Mouse (Mus musculus) erythroblast, embryonic 14.5 days (primary cell): ENCODE data around the gene Mdm1. TPM values are rescaled to one million over a fixed set of nuclear protein-coding genes. Genes with fewer than 3 reads are reported as not detected.
"Not testable (repeated sequence)": the region's sequence is repeated elsewhere in the genome, so short reads cannot be mapped to it uniquely, and the experiment has no call there.

Source experiments
- H3K27me3 ChIP-seq: 2 replicates; pipeline ENCODE4 v1.6.1; 2012; ENCODE audit warnings: inconsistent platforms; ENCODE audit not compliant: control insufficient read depth
- H3K36me3 ChIP-seq: 2 replicates; pipeline ENCODE4 v1.6.1; 2012; ENCODE audit warnings: mild to moderate bottlenecking, inconsistent platforms; ENCODE audit not compliant: control insufficient read depth
- H3K4me1 ChIP-seq: 2 replicates; pipeline ENCODE4 v1.6.1; 2012; ENCODE audit warnings: inconsistent platforms; ENCODE audit not compliant: control insufficient read depth
- H3K4me3 ChIP-seq: replicated peaks from 2 replicates; pipeline ENCODE3; 2012; ENCODE audit warnings: moderate library complexity, mild to moderate bottlenecking, inconsistent platforms
- H3K9me3 ChIP-seq: 2 replicates; pipeline ENCODE4 v1.6.1; 2012; ENCODE audit warnings: low read length, inconsistent platforms, mixed read lengths; ENCODE audit not compliant: control insufficient read depth
- GATA1 ChIP-seq: IDR thresholded peaks from 2 replicates; pipeline ENCODE4 v1.6.1; 2012; ENCODE audit warnings: low read length, inconsistent platforms, mixed read lengths
- TAL1 ChIP-seq: IDR thresholded peaks from 3 replicates; pipeline ENCODE4 v1.6.1; 2012; ENCODE audit warnings: low read length, inconsistent platforms, mixed read lengths
- polyA plus RNA-seq: library from polyadenylated mRNA; stranded (reverse); fragments of >175 nt; gene quantifications from 2 replicates; pipeline ENCODE4 v1.2.3, GENCODE M21; 2012

Gene Mdm1
- polyA plus RNA-seq, 1 experiment: 2.1 TPM

- H3K27me3 ChIP-seq: no peaks in the 10 kb centered on the region
- no peak overlapping the region for H3K4me3 ChIP-seq
- no peaks in the 10 kb centered on the region for H3K36me3 ChIP-seq
- H3K4me1 ChIP-seq: no peaks in the 10 kb centered on the region
- TF ChIP-seq GATA1 (no peak), TAL1 (no peak)
- H3K9me3 ChIP-seq: no peaks in the 10 kb centered on the region
Observed at GRCm38 (mm10) chr10:118172876-118173275, 31.3 kb downstream of the Mdm1 start.

DNA sequence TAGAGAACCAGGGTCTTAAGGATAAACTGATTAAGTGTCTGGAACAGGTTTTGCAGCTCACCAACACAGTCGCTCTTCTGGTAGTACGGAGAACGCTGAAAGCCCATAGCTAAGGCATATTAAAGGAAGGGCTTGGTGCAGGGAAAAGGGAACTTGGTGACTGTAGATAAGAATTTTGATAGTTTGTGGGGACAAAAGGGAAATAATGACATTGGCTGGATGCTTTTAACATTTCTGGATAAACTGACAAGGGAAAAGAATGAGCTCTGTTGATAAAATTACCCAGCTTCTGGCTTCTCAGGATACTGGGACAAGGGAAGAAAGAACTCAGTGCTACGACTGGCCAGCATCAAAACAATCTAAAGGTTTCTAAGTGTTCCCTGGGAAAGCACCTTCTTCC lies 33.9 kb downstream of the Mdm1 start:
- H3K9me3 ChIP-seq: not testable (repeated sequence)

GRCm38 (mm10) chr10:118178735-118179151 lies 37.1 kb downstream of the Mdm1 start:
- H3K4me3 ChIP-seq: no peak overlapping the region
- no peaks in the 10 kb centered on the region for H3K36me3 ChIP-seq
- H3K9me3 ChIP-seq: no peaks in the 10 kb centered on the region; the same call in 1 of the 2 replicates
- no peaks in the 10 kb centered on the region for H3K4me1 ChIP-seq
- TF ChIP-seq TAL1 (no peak), GATA1 (no peak)
- no peaks in the 10 kb centered on the region for H3K27me3 ChIP-seq

More for the DNA sequence above, 33.9 kb downstream of the Mdm1 start:
- H3K4me3 ChIP-seq, H3K4me1 ChIP-seq, H3K36me3 ChIP-seq, H3K27me3 ChIP-seq: not testable (repeated sequence)

GRCm38 (mm10) chr10:118179265-118179664 lies 37.7 kb downstream of the Mdm1 start:
- TF ChIP-seq GATA1 (no peak), TAL1 (no peak)
- Histone ChIP-seq H3K4me3 (no peak overlapping the region), H3K27me3 (no peaks in the 10 kb centered on the region), H3K36me3 (no peaks in the 10 kb centered on the region), H3K9me3 (no peaks in the 10 kb centered on the region; the same call in 1 of the 2 replicates), H3K4me1 (no peaks in the 10 kb centered on the region)

- not testable (repeated sequence) for H3K4me1 ChIP-seq
Observed at GRCm38 (mm10) chr10:118195150-118195549, 53.5 kb downstream of the Mdm1 start.

DNA sequence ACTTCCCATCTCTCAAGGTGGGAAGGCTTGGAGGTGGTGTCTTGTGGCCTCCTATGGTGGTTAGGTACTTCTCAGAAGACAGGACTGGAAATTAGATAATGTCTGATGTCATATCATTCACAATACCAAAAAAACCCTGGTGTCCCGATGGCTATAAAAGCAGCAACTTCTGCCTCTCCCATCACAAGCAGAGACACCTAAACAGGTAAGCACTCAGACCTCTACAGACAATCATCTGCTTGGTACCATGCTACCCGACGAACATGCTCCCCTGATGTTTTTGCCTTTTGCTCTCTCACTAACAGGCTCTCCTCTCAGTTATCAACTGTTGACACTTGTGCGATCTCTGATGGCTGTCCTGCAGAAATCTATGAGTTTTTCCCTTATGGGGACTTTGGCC lies 63.0 kb downstream of the Mdm1 start, which contains the start of gene Il22:
Gene Il22, plus strand, starts transcription at position 301 of the 400 bp plus-strand sequence.
- Histone ChIP-seq H3K27me3 (no peaks in the 10 kb centered on the region), H3K36me3 (no peaks in the 10 kb centered on the region), H3K9me3 (no peaks in the 10 kb centered on the region), H3K4me1 (no peaks in the 10 kb centered on the region), H3K4me3 (no peak within 1 kb of the TSS)
- TF ChIP-seq GATA1 (no peak), TAL1 (no peak)

More at GRCm38 (mm10) chr10:118195150-118195549, 53.5 kb downstream of the Mdm1 start:
- H3K27me3 ChIP-seq, H3K4me3 ChIP-seq, H3K9me3 ChIP-seq, H3K36me3 ChIP-seq: not testable (repeated sequence)

GRCm38 (mm10) chr10:118215719-118216393 lies 74.2 kb downstream of the Mdm1 start:
- H3K27me3 ChIP-seq, H3K4me1 ChIP-seq, H3K9me3 ChIP-seq, H3K36me3 ChIP-seq, H3K4me3 ChIP-seq: not testable (repeated sequence)

Other genes starting within 250 kb of the Mdm1 start
- not detected in 2 replicates for gene Il22, start 63.1 kb downstream of the Mdm1 start, polyA plus RNA-seq
- not detected in 2 replicates for gene Gm32717, start 99.0 kb downstream of the Mdm1 start, polyA plus RNA-seq
- gene Gm32802, start 116.9 kb downstream of the Mdm1 start, polyA plus RNA-seq: not detected in 2 replicates
- not detected in 2 replicates for gene Iltifb, start 153.2 kb downstream of the Mdm1 start, polyA plus RNA-seq
- gene Gm9040, start 185.2 kb downstream of the Mdm1 start, polyA plus RNA-seq: not detected in 2 replicates
- not detected in 2 replicates for gene Gm9044, start 190.6 kb downstream of the Mdm1 start, polyA plus RNA-seq
- not detected in 2 replicates for gene Gm9045, start 196.0 kb downstream of the Mdm1 start, polyA plus RNA-seq
- not detected in 2 replicates for gene Gm9046, start 201.4 kb downstream of the Mdm1 start, polyA plus RNA-seq
- gene Gm9048, start 206.9 kb downstream of the Mdm1 start, polyA plus RNA-seq: not detected in 2 replicates
- not detected in 2 replicates for gene Gm9049, start 212.3 kb downstream of the Mdm1 start, polyA plus RNA-seq